Mouse (Mus musculus): Measurements from ENCODE around the gene Serinc3.

Serinc3 gene

GRCm38 (mm10) chr2:163595119-163595518 lies 49.8 kb downstream of the Serinc3 start:
- no peak for DNase-seq (ENCODE audit: low read depth, low spot score)

- DNase-seq (ENCODE audit: low read depth, low spot score): no peak
These were observed 51.2 kb downstream of the Serinc3 start for GRCm38 (mm10) chr2:163593636-163594282.

GRCm38 (mm10) chr2:163592084-163592483 lies 52.8 kb downstream of the Serinc3 start:
- no peak for DNase-seq (ENCODE audit: low read depth, low spot score)

GRCm38 (mm10) chr2:163590996-163591395 lies 53.9 kb downstream of the Serinc3 start:
- DNase-seq (ENCODE audit: low read depth, low spot score): no peak

- no peak for DNase-seq (ENCODE audit: low read depth, low spot score)
These were observed 54.7 kb downstream of the Serinc3 start for GRCm38 (mm10) chr2:163590211-163590610.

GRCm38 (mm10) chr2:163587506-163587905 lies 57.4 kb downstream of the Serinc3 start:
- no peak for DNase-seq (ENCODE audit: low read depth, low spot score)

GRCm38 (mm10) chr2:163586384-163587261 lies 58.3 kb downstream of the Serinc3 start:
- DNase-seq (ENCODE audit: low read depth, low spot score): peak; percentile 50

- DNase-seq (ENCODE audit: low read depth, low spot score): no peak
These were observed 60.9 kb downstream of the Serinc3 start for GRCm38 (mm10) chr2:163584088-163584426.

- DNase-seq (ENCODE audit: low read depth, low spot score): no peak
These were observed 61.5 kb downstream of the Serinc3 start for GRCm38 (mm10) chr2:163583226-163584087.

GRCm38 (mm10) chr2:163580069-163580945 lies 64.6 kb downstream of the Serinc3 start:
- no peak for DNase-seq (ENCODE audit: low read depth, low spot score)

- no peak for DNase-seq (ENCODE audit: low read depth, low spot score)
These were observed 66.9 kb downstream of the Serinc3 start for GRCm38 (mm10) chr2:163577986-163578385.

GRCm38 (mm10) chr2:163575248-163575647 lies 69.7 kb downstream of the Serinc3 start:
- no peak for DNase-seq (ENCODE audit: low read depth, low spot score)

- DNase-seq (ENCODE audit: low read depth, low spot score): no peak
These were observed 70.6 kb downstream of the Serinc3 start for GRCm38 (mm10) chr2:163574321-163574720.

All from CD4-positive helper T cell, adult 2 months (primary cell).